Mouse (Mus musculus) kidney, embryonic 14.5 days (tissue): ENCODE data around the gene Cstf3. TPM values are rescaled to one million over a fixed set of nuclear protein-coding genes. Genes with fewer than 3 reads are reported as not detected.

Experiments
- ATAC-seq: fragments of 200-750 bp; cut with Nextera tagmentation; 2 replicates; pipeline ENCODE4 v1.8.0; 2017; ENCODE audit warnings: moderate number of reproducible peaks, mild to moderate bottlenecking, moderate TSS enrichment, moderate library complexity; ENCODE audit not compliant: low FRiP score, low TSS enrichment
- H3K27ac ChIP-seq: fragments of 300-500 bp; sonication (generic); 2 replicates; pipeline ENCODE4 v1.5.1; 2014; ENCODE audit warnings: low read depth, mild to moderate bottlenecking, low read length, moderate library complexity, mixed read lengths
- H3K27me3 ChIP-seq: fragments of 300-500 bp; sonication (generic); 2 replicates; pipeline ENCODE4 v1.6.1; 2014; ENCODE audit warnings: mild to moderate bottlenecking, low read length; ENCODE audit not compliant: control insufficient read depth, insufficient read depth
- H3K36me3 ChIP-seq: fragments of 300-500 bp; sonication (generic); 2 replicates; pipeline ENCODE4 v1.6.1; 2014; ENCODE audit warnings: low read length, mixed read lengths; ENCODE audit not compliant: control insufficient read depth, insufficient read depth
- H3K4me1 ChIP-seq: fragments of 300-500 bp; sonication (generic); 2 replicates; pipeline ENCODE4 v1.6.1; 2014; ENCODE audit warnings: low read length, mixed read lengths; ENCODE audit not compliant: control insufficient read depth, insufficient read depth
- H3K4me2 ChIP-seq: fragments of 300-500 bp; sonication (generic); replicated peaks from 2 replicates; pipeline ENCODE4 v1.6.1; 2014; ENCODE audit warnings: low read depth, mild to moderate bottlenecking, low read length
- H3K4me3 ChIP-seq: fragments of 300-500 bp; sonication (generic); 2 replicates; pipeline ENCODE4 v1.5.1; 2014; ENCODE audit warnings: mild to moderate bottlenecking, low read length
- H3K9ac ChIP-seq: fragments of 300-500 bp; sonication (generic); 2 replicates; pipeline ENCODE4 v1.6.1; 2014; ENCODE audit warnings: low read depth, mild to moderate bottlenecking, low read length, moderate library complexity
- H3K9me3 ChIP-seq: fragments of 300-500 bp; sonication (generic); 2 replicates; pipeline ENCODE4 v1.6.1; 2016; ENCODE audit warnings: low read length; ENCODE audit not compliant: control insufficient read depth
- WGBS: fragments of 180-500 bp; shearing (Covaris S2); extraction: QIAGEN DNeasy Blood & Tissue Kit; methylation state at CpG from one replicate; pipeline ENCODE4 v1.1.7; 2014; 5-methylcytosine and 5-hydroxymethylcytosine counted together
- polyA plus RNA-seq: library from polyadenylated mRNA; unstranded; fragments of >200 nt; fragmentation: Nextera tagmentation; extraction: Ambion mirVana; gene quantifications from 2 replicates; pipeline ENCODE4 v1.2.1, GENCODE M21; 2014

Cstf3 gene
- polyA plus RNA-seq, 1 experiment from 2014 or later = 72.5 TPM

GRCm38 (mm10) chr2:104714254-104714691, 124.0 kb downstream of the Cstf3 start:
- no peak overlapping the region for H3K4me3 ChIP-seq
- H3K4me2 ChIP-seq = no peak overlapping the region
- no peak overlapping the region for H3K27ac ChIP-seq
- no peaks in the 10 kb centered on the region for H3K36me3 ChIP-seq
- ATAC-seq = no peak
- no peaks in the 10 kb centered on the region for H3K9me3 ChIP-seq
- H3K4me1 ChIP-seq = peaks cover 10% of the 10 kb centered on the region
- 39% methylated on average over 15 of the region's 15 CpGs for WGBS
- H3K27me3 ChIP-seq = no peaks in the 10 kb centered on the region
- H3K9ac ChIP-seq = no peak overlapping the region

Other genes with a start within 250 kb of the Cstf3 start
- 0.51 and 0.65 TPM in 2 replicates for gene D430041D05Rik, start 179.5 kb upstream of the Cstf3 start, polyA plus RNA-seq
- 13.6 and 21.7 TPM in 2 replicates for gene Hipk3, start 96.1 kb upstream of the Cstf3 start, polyA plus RNA-seq
- 57.0 and 59.1 TPM in 2 replicates for gene Tcp11l1, start 121.6 kb downstream of the Cstf3 start, polyA plus RNA-seq
- gene Pin1rt1, start 125.9 kb downstream of the Cstf3 start, polyA plus RNA-seq = not detected in 2 replicates
- 18.5 and 20.7 TPM in 2 replicates for gene Depdc7, start 152.4 kb downstream of the Cstf3 start, polyA plus RNA-seq
- gene Qser1, start 226.2 kb downstream of the Cstf3 start, polyA plus RNA-seq = 17.0 and 21.6 TPM in 2 replicates